Mouse (Mus musculus) embryonic facial prominence, embryonic 14.5 days (tissue): Measurements from ENCODE around the gene Msh3. TPM values are rescaled to one million over a fixed set of nuclear protein-coding genes. Genes with fewer than 3 reads are reported as not detected.
"Not testable (repeated sequence)": the region's sequence is repeated elsewhere in the genome, so short reads cannot be mapped to it uniquely, and the experiment has no call there.

Experiments used
- ATAC-seq: fragments of 200-750 bp; cut with Nextera tagmentation; 2 replicates; pipeline ENCODE4 v1.8.0; 2017; ENCODE audit warnings: low read depth, moderate number of reproducible peaks, moderate TSS enrichment
- DNase-seq: peaks from one replicate; pipeline ENCODE4 v3.0.0-alpha.2; 2015; ENCODE audit warnings: low spot score
- H3K27ac ChIP-seq: fragments of 300-500 bp; sonication (generic); replicated peaks from 2 replicates; pipeline ENCODE4 v1.5.1; 2014; ENCODE audit warnings: low read depth, mild to moderate bottlenecking, low read length, moderate library complexity
- H3K27me3 ChIP-seq: fragments of 300-500 bp; sonication (generic); replicated peaks from 2 replicates; pipeline ENCODE4 v1.6.1; 2014; ENCODE audit warnings: low read length; ENCODE audit not compliant: control insufficient read depth, insufficient read depth
- H3K36me3 ChIP-seq: fragments of 300-500 bp; sonication (generic); 2 replicates; pipeline ENCODE4 v1.6.1; 2014; ENCODE audit warnings: low read length, mixed read lengths; ENCODE audit not compliant: control insufficient read depth, insufficient read depth
- H3K4me1 ChIP-seq: fragments of 300-500 bp; sonication (generic); 2 replicates; pipeline ENCODE4 v1.6.1; 2014; ENCODE audit warnings: antibody characterized with exemption, low read length; ENCODE audit not compliant: control insufficient read depth, insufficient read depth
- H3K4me2 ChIP-seq: fragments of 300-500 bp; sonication (generic); 2 replicates; pipeline ENCODE4 v1.6.1; 2014; ENCODE audit warnings: low read depth, mild to moderate bottlenecking, low read length, moderate library complexity, mixed read lengths
- H3K4me3 ChIP-seq: fragments of 300-500 bp; sonication (generic); 2 replicates; pipeline ENCODE4 v1.5.1; 2014; ENCODE audit warnings: low read depth, mild to moderate bottlenecking, low read length
- H3K9ac ChIP-seq: fragments of 300-500 bp; sonication (generic); 2 replicates; pipeline ENCODE4 v1.6.1; 2014; ENCODE audit warnings: low read depth, mild to moderate bottlenecking, low read length, moderate library complexity, mixed read lengths
- H3K9me3 ChIP-seq: fragments of 300-500 bp; sonication (generic); 2 replicates; pipeline ENCODE4 v1.6.1; 2016; ENCODE audit warnings: low read length; ENCODE audit not compliant: control insufficient read depth
- WGBS: fragments of 180-500 bp; shearing (Covaris S2); extraction: QIAGEN DNeasy Blood & Tissue Kit; methylation state at CpG from one replicate; pipeline ENCODE4 v1.1.7; 2014; 5-methylcytosine and 5-hydroxymethylcytosine counted together
- polyA plus RNA-seq: library from polyadenylated mRNA; unstranded; fragments of >200 nt; fragmentation: Nextera tagmentation; extraction: Ambion mirVana; gene quantifications from 2 replicates; pipeline ENCODE4 v1.2.1, GENCODE M21; 2014

The Msh3 gene
- 21.9 and 30.0 TPM in 2 replicates for polyA plus RNA-seq

GRCm38 (mm10) chr13:92354456-92355271, at the start of gene Msh3, which contains the start of gene Dhfr:
Gene Msh3, minus strand, starts transcription at chr13:92355003.
Gene Dhfr, plus strand, starts transcription at chr13:92354726.
- WGBS: under 1% methylated on average over 50 of the region's 76 CpGs
- peaks cover 12% of the 10 kb centered on the region for H3K4me1 ChIP-seq
- H3K4me3 ChIP-seq: peak within 1 kb of the TSS; percentile 80
- H3K9ac ChIP-seq: peak within 1 kb of the TSS; percentile 73
- DNase-seq (peak; percentile 100), ATAC-seq (peak; percentile 95)
- H3K36me3 ChIP-seq: peaks cover 13% of the 10 kb centered on the region; the same call in 1 of the 2 replicates
- no peaks in the 10 kb centered on the region for H3K9me3 ChIP-seq
- peak within 1 kb of the TSS; percentile 94 for H3K4me2 ChIP-seq
- H3K27ac ChIP-seq: peak within 1 kb of the TSS; percentile 90
- H3K27me3 ChIP-seq: no peaks in the 10 kb centered on the region

GRCm38 (mm10) chr13:92403496-92403895, 48.7 kb upstream of the Msh3 start:
- no peak for DNase-seq
- WGBS: 69% methylated on average over 3 of the region's 3 CpGs

GRCm38 (mm10) chr13:92402063-92402462, 47.3 kb upstream of the Msh3 start:
- no peak for ATAC-seq
- H3K27me3 ChIP-seq: no peaks in the 10 kb centered on the region
- WGBS: 28% methylated on average over 2 of the region's 2 CpGs
- no peaks in the 10 kb centered on the region for H3K4me1 ChIP-seq
- no peak overlapping the region for H3K9ac ChIP-seq
- no peak overlapping the region for H3K27ac ChIP-seq
- H3K36me3 ChIP-seq: no peaks in the 10 kb centered on the region
- no peak overlapping the region for H3K4me3 ChIP-seq
- no peak for DNase-seq
- no peak overlapping the region for H3K4me2 ChIP-seq
- H3K9me3 ChIP-seq: no peaks in the 10 kb centered on the region

More at GRCm38 (mm10) chr13:92403496-92403895, 48.7 kb upstream of the Msh3 start:
- Histone ChIP-seq H3K36me3 (no peaks in the 10 kb centered on the region), H3K27ac (no peak overlapping the region), H3K27me3 (no peaks in the 10 kb centered on the region), H3K4me1 (no peaks in the 10 kb centered on the region), H3K4me2 (no peak overlapping the region), H3K9ac (no peak overlapping the region), H3K9me3 (no peaks in the 10 kb centered on the region), H3K4me3 (no peak overlapping the region)
- ATAC-seq: no peak

GRCm38 (mm10) chr13:92398491-92399384, 43.9 kb upstream of the Msh3 start:
- H3K4me2 ChIP-seq: no peak overlapping the region
- no peak for DNase-seq
- no peak overlapping the region for H3K9ac ChIP-seq
- H3K4me3 ChIP-seq: no peak overlapping the region
- WGBS: 75% methylated on average over 11 of the region's 11 CpGs
- H3K9me3 ChIP-seq: no peaks in the 10 kb centered on the region
- no peaks in the 10 kb centered on the region for H3K4me1 ChIP-seq
- ATAC-seq: no peak
- H3K36me3 ChIP-seq: no peaks in the 10 kb centered on the region
- no peaks in the 10 kb centered on the region for H3K27me3 ChIP-seq
- no peak overlapping the region for H3K27ac ChIP-seq

- Histone ChIP-seq H3K27ac (no peak overlapping the region), H3K9ac (no peak overlapping the region), H3K4me1 (no peaks in the 10 kb centered on the region), H3K9me3 (no peaks in the 10 kb centered on the region), H3K36me3 (no peaks in the 10 kb centered on the region), H3K4me2 (no peak overlapping the region), H3K4me3 (no peak overlapping the region), H3K27me3 (no peaks in the 10 kb centered on the region)
- 82% methylated on average over 12 of the region's 12 CpGs for WGBS
- DNase-seq (no peak), ATAC-seq (no peak)
Observed at GRCm38 (mm10) chr13:92393047-92393661, 38.4 kb upstream of the Msh3 start.

- no peak overlapping the region for H3K4me2 ChIP-seq
Observed at GRCm38 (mm10) chr13:92387367-92387766, 32.6 kb upstream of the Msh3 start.

GRCm38 (mm10) chr13:92371466-92371865, 16.7 kb upstream of the Msh3 start:
- H3K4me2 ChIP-seq, H3K9me3 ChIP-seq, H3K4me1 ChIP-seq, H3K27ac ChIP-seq, DNase-seq, ATAC-seq, H3K27me3 ChIP-seq, H3K9ac ChIP-seq, H3K4me3 ChIP-seq: not testable (repeated sequence)
- 94% methylated on average over 6 of the region's 6 CpGs for WGBS
- peaks cover 20% of the 10 kb centered on the region for H3K36me3 ChIP-seq

More at GRCm38 (mm10) chr13:92387367-92387766, 32.6 kb upstream of the Msh3 start:
- Histone ChIP-seq H3K36me3 (peaks cover 8% of the 10 kb centered on the region; the same call in 1 of the 2 replicates), H3K4me1 (no peaks in the 10 kb centered on the region), H3K9ac (no peak overlapping the region), H3K27ac (no peak overlapping the region), H3K4me3 (no peak overlapping the region), H3K27me3 (no peaks in the 10 kb centered on the region), H3K9me3 (no peaks in the 10 kb centered on the region)
- DNase-seq: no peak
- 88% methylated on average over 3 of the region's 3 CpGs for WGBS
- no peak for ATAC-seq

GRCm38 (mm10) chr13:92370811-92371210, 16.0 kb upstream of the Msh3 start:
- Histone ChIP-seq H3K9me3 (no peaks in the 10 kb centered on the region), H3K27me3 (no peaks in the 10 kb centered on the region), H3K4me1 (no peaks in the 10 kb centered on the region), H3K9ac (no peak overlapping the region), H3K4me2 (no peak overlapping the region), H3K4me3 (no peak overlapping the region), H3K27ac (no peak overlapping the region), H3K36me3 (peaks cover 20% of the 10 kb centered on the region)
- 80% methylated on average over 3 of the region's 3 CpGs for WGBS
- ATAC-seq: no peak
- no peak for DNase-seq
